Mouse (Mus musculus): ENCODE results near the gene Cdk9.

The Cdk9 gene

GRCm38 (mm10) chr2:32712934-32713817, at the start of gene Cdk9:
Gene Cdk9 (minus strand): TSS chr2:32713076.
- DNase-seq, result peak; percentile 92 to 96

- DNase-seq, result no peak
Measured at GRCm38 (mm10) chr2:32761859-32762258, 49.0 kb upstream of the Cdk9 start.

GRCm38 (mm10) chr2:32761361-32761760, 48.5 kb upstream of the Cdk9 start:
- no peak for DNase-seq

DNA sequence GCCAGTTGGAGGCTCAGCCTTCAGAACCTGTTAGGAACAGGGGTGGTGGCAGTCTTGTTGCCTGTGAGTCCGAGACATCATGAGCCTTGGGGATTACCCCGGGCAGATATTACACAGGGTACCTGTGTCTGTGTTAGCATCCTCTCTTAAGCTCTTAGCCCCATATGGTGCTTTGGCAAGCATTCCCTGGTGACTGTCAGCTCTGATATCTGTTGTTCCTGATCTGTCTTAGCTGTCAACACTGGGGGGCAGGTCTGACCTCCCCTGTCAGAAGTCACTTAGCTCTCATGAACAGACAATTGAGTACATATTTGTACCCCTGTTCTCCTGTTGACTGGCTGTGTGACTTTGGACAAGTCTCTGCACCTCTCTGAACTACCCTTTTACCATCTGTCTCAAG, 46.1 kb upstream of the Cdk9 start:
- DNase-seq, result no peak

DNA sequence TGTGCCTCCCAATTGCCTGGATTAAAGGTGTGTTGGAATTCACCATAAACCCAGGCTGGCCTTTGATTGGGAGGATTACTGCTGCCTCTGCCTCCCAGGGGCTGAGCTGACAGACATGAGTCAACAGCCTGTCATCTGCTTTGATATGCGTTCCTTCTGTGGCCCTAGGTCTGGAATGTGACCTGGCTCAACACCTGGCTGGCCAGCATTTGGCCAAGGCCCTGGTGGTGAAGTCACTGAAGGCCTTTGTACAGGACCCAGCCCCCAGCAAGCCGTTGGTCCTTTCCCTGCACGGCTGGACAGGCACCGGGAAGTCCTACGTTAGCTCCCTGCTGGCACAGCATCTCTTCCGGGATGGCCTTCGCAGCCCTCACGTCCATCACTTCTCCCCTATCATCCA, 45.6 kb upstream of the Cdk9 start:
- no peak for DNase-seq

- DNase-seq, result peak; percentile 96 to 98
Measured at GRCm38 (mm10) chr2:32757056-32757845, 44.4 kb upstream of the Cdk9 start, which contains the start of gene Tor2a. Gene Tor2a (plus strand): TSS chr2:32757234.

DNA sequence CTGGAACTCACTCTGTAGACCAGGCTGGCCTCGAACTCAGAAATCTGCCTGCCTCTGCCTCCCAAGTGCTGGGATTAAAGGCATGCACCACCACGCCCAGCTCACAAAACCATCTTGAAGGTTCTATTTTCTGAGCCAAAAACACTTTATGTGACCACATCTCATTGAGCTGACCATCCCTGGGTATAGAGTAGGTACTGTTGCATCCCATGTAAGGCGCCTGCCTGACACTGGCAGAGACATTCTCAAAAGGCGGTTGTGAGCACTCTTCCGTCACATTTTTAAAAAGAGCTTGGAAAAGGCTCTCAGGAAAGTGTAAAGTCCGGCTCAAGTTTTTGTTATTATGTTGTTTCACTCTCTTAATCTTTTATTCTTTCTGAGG, 43.8 kb upstream of the Cdk9 start:
- no peak for DNase-seq

- DNase-seq, result no peak
Measured at GRCm38 (mm10) chr2:32752181-32752580, 39.3 kb upstream of the Cdk9 start.

- no peak for DNase-seq
Measured at GRCm38 (mm10) chr2:32751665-32752033, 38.8 kb upstream of the Cdk9 start.

DNA sequence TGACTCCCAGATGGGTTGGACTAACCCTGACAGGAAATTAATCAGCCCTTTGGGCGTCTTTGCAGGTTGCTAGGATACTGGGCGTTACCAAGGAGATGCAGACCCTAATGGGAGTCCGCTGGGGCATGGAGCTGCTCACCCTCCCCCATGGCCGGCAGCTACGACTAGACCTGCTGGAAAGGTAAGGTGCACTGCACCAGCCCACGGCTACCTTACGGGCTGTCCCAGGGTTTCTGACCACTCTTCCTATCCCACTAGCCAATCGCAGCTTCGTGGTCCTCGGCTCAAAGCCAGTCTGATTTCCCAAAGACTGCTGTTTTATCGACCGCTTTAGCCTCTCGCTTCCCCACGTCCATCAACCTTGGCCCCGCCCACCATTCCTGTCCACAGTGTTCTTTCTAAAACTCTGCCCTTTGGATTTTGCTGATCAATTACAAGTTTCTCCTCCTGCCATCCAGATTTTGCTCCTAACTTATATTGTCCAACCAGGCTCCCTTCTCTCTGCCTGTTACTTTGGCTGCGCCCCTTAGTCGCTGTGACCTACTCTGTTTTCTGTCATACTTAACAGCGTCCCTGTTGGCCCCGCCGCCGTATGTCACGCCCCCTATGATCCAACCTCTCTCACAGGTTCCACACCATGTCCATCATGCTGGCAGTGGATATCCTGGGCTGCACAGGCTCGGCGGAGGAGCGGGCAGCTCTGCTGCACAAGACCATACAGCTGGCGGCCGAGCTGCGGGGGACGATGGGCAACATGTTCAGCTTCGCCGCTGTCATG, 38.2 kb upstream of the Cdk9 start:
- no peak for DNase-seq

DNA sequence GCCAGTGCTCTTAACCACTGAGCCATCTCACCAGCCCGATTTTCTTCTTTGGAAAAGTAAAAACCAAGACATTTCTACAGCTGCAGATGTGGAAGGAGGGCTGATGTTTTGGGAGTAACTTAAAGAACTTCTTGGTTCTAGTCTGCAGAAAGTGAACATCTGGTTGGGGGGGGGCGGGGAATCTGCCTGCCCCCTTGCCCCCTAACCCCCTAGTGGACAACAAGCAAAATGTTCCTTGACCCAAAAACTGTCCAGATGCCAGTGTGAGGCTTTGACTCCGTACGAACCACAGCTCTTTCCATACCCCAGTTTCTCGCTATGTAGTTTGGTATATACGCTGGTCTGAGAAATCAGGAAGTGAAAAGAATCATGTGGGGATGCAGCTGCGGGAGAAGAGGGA, 37.3 kb upstream of the Cdk9 start:
- DNase-seq, result no peak

DNA sequence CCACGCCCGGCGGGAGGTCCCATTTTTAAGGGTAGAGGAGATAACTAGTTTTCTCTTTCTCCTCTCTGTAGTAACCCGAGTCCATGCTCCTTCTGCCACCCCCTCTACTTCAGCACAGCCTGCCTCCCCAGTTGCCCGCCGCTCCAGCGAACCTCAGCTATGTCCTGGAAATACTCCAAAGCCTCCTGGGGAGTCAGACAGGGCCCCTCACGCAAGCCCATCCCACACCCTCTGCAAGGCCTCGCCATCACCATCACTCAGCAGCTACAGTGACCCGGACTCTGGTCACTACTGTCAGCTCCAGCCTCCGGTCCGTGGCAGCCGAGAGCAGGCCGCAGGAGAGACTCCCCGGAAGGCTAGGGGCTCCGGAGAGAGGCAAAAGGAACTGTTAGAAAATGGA, 36.2 kb upstream of the Cdk9 start:
- DNase-seq, result no peak

DNA sequence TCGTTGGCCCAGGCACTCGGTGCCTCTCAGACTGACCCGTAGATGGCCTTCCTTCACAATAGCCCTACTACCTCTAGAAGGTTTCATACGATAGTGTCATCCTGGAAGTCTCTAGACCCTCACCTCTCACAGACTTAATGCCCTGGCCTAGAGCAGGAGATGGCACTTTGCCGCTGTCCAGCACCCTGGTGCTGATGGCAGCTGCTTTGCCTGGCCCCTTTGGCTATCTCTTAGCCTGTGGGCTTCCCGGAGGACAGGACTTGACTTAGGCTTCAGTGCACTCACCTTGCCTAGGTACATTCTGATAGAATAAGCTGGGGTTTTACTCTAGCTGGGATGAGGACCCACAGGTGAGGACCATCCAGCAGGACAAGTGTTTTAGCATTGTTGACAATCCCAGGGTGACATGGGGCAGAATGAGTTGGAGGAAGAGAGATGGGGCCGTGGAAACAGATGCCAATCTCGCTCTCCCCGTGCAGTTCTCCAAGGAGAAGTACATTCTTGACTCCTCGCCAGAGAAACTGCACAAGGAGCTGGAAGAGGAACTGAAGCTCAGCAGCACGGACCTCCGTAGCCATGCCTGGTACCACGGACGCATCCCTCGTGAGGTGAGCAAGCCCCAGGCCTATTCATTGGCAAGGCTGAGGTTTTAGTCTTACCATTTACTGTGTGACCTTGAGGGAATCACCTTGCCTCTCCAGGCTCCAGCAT, 31.6 kb upstream of the Cdk9 start:
- DNase-seq, result no peak

DNA sequence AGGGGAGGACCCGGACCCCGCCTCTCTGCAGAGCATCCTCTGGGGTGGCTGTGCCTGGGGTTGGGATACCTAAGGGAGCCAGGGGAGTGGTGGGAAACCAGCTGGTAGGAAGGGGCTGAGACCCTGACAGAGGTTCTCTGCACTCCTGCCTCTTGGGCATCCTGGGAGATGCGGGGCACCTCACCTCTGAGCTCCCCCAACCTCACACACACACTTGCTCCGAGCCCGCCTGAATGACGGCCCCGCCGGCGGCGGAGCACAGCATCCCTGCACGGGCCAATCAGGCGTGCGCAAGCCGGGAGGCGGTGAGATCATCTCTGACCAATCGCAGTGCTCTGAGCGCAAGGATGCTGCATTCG, 29.3 kb upstream of the Cdk9 start:
- peak; percentile 92 to 97 for DNase-seq

GRCm38 (mm10) chr2:32741273-32742172, 28.6 kb upstream of the Cdk9 start:
- peak; percentile 80 to 82 for DNase-seq

GRCm38 (mm10) chr2:32740916-32741272, 28.0 kb upstream of the Cdk9 start, which contains the start of gene 6330409D20Rik:
Gene 6330409D20Rik (minus strand): TSS chr2:32741016.
- no peak for DNase-seq

DNA sequence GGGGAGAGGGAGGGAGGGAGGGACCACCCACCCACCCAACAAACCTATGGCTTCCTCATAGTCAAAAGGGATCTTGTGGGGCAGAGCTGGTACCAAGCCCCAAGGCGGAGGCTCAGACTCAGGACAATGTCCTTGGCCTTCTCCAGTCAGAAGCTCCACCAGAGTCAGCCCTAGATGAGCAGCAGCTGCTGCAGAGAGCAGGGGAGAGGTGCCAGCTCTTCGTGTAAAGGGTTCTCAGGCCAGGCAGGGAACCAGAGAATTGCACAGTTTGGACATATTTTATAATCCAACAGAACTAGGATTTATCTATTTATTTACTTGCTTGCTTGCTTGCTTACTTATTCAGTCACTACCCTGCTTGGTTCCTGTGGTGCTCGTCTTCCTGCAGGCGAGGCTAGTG, 26.4 kb upstream of the Cdk9 start:
- DNase-seq, result no peak

DNA sequence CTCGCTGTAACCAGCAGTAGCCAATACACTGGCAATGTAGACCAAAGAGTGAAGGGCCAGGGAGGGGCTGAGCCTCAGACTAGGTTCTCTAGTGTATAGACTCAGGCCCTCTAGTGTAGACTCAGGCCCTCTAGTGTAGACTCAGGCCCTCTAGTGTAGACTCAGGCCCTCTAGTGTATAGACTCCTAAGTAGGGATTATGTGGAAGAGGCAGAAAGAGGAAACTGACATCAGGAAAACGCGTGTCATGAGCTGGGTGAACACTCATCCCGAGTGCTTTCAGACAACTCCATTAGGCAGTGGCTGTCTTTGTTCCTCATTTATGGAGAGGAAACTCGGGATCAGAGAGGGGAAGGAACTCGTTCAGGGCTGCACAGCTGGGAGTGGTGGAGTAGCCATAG, 24.1 kb upstream of the Cdk9 start:
- DNase-seq, result no peak

GRCm38 (mm10) chr2:32736306-32736829, 23.5 kb upstream of the Cdk9 start:
- DNase-seq, result no peak

DNA sequence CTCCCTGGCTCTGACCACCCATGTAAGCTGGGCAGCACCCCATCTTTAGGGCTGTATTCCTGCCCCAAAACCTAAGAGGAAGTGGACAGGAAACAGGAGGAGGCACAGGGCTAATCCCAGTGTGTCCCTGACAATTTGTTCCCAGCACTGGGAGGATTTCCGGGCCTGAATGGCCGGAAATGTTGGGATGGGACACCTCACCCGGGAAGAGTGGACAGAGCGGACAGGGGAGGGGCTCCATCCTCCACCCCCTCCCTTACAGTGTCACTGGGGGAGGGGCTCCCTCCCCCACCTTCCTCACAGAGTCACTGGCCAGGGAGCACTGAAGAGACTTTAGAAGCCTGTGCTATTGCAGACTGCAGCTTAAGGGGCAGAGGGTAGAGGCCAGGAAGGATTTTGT, 22.1 kb upstream of the Cdk9 start:
- DNase-seq, result no peak

GRCm38 (mm10) chr2:32734480-32734879, 21.6 kb upstream of the Cdk9 start:
- no peak for DNase-seq
